Mouse (Mus musculus) midbrain, embryonic 14.5 days (tissue): ENCODE measurements around the gene Fbxl2. TPM values are rescaled to one million over a fixed set of nuclear protein-coding genes. Genes with fewer than 3 reads are reported as not detected.

Experiments used
- ATAC-seq: fragments of 200-750 bp; cut with Nextera tagmentation; 2 replicates; pipeline ENCODE4 v1.8.0; 2017; ENCODE audit warnings: moderate number of reproducible peaks, moderate library complexity; ENCODE audit not compliant: low FRiP score, low TSS enrichment
- DNase-seq: peaks from one replicate; pipeline ENCODE4 v3.0.0-alpha.2; 2015
- H3K27ac ChIP-seq: fragments of 300-500 bp; sonication (generic); replicated peaks from 2 replicates; pipeline ENCODE4 v1.5.1; 2014; ENCODE audit warnings: mild to moderate bottlenecking, low read depth, low read length, moderate library complexity
- H3K27me3 ChIP-seq: fragments of 300-500 bp; sonication (generic); 2 replicates; pipeline ENCODE4 v1.6.1; 2014; ENCODE audit warnings: low read length, control low read depth, mixed read lengths; ENCODE audit not compliant: control insufficient read depth, insufficient read depth
- H3K36me3 ChIP-seq: fragments of 300-500 bp; sonication (generic); 2 replicates; pipeline ENCODE4 v1.6.1; 2014; ENCODE audit warnings: low read length, control low read depth; ENCODE audit not compliant: control insufficient read depth, insufficient read depth
- H3K4me1 ChIP-seq: fragments of 300-500 bp; sonication (generic); 2 replicates; pipeline ENCODE4 v1.6.1; 2014; ENCODE audit warnings: mild to moderate bottlenecking, antibody characterized with exemption, low read length, control low read depth; ENCODE audit not compliant: control insufficient read depth, insufficient read depth
- H3K4me2 ChIP-seq: fragments of 300-500 bp; sonication (generic); 2 replicates; pipeline ENCODE4 v1.6.1; 2014; ENCODE audit warnings: mild to moderate bottlenecking, low read length, moderate library complexity
- H3K4me3 ChIP-seq: fragments of 300-500 bp; sonication (generic); replicated peaks from 2 replicates; pipeline ENCODE4 v1.5.1; 2014; ENCODE audit warnings: low read depth, low read length
- H3K9ac ChIP-seq: fragments of 300-500 bp; sonication (generic); replicated peaks from 2 replicates; pipeline ENCODE4 v1.6.1; 2014; ENCODE audit warnings: mild to moderate bottlenecking, low read length, moderate library complexity
- H3K9me3 ChIP-seq: fragments of 300-500 bp; sonication (generic); 2 replicates; pipeline ENCODE4 v1.6.1; 2016; ENCODE audit warnings: low read length, control low read depth, mixed read lengths; ENCODE audit not compliant: control insufficient read depth
- WGBS: fragments of 180-500 bp; shearing (Covaris S2); extraction: QIAGEN DNeasy Blood & Tissue Kit; methylation state at CpG from one replicate; pipeline ENCODE4 v1.1.7; 2014; 5-methylcytosine and 5-hydroxymethylcytosine counted together
- polyA plus RNA-seq: library from polyadenylated mRNA; unstranded; fragments of >200 nt; fragmentation: Nextera tagmentation; extraction: Ambion mirVana; gene quantifications from 2 replicates; pipeline ENCODE4 v1.2.1, GENCODE M21; 2014

Gene Fbxl2
- polyA plus RNA-seq, 1 experiment from 2014 or later = 29.0 TPM

- Histone ChIP-seq H3K27ac (no peak within 1 kb of the TSS), H3K4me2 (peak within 1 kb of the TSS; percentile 79), H3K9ac (peak within 1 kb of the TSS; percentile 52), H3K4me1 (no peaks in the 10 kb centered on the region), H3K9me3 (no peaks in the 10 kb centered on the region), H3K27me3 (peaks cover 32% of the 10 kb centered on the region), H3K4me3 (peak within 1 kb of the TSS; percentile 46), H3K36me3 (no peaks in the 10 kb centered on the region)
- WGBS = under 1% methylated on average over 59 of the region's 60 CpGs
- ATAC-seq (peak; percentile 40; the same call in 1 of the 2 replicates), DNase-seq (peak; percentile 53)
Observed at GRCm38 (mm10) chr9:114057090-114057796, 11.3 kb upstream of the Fbxl2 start, which contains the start of gene Susd5. Gene Susd5 (plus strand): TSS chr9:114057140.

GRCm38 (mm10) chr9:114052866-114053265 lies 6.9 kb upstream of the Fbxl2 start:
- Histone ChIP-seq H3K27ac (no peak overlapping the region), H3K4me3 (no peak overlapping the region), H3K4me2 (no peak overlapping the region), H3K36me3 (no peaks in the 10 kb centered on the region), H3K9ac (no peak overlapping the region), H3K4me1 (no peaks in the 10 kb centered on the region), H3K27me3 (peaks cover 19% of the 10 kb centered on the region), H3K9me3 (no peaks in the 10 kb centered on the region)
- DNase-seq = peak; percentile 6
- 76% methylated on average over 6 of the region's 6 CpGs for WGBS
- no peak for ATAC-seq

- 86% methylated on average over 4 of the region's 4 CpGs for WGBS
- DNase-seq (no peak), ATAC-seq (no peak)
- H3K4me1 ChIP-seq = no peaks in the 10 kb centered on the region
- no peak overlapping the region for H3K27ac ChIP-seq
- H3K27me3 ChIP-seq = peaks cover 10% of the 10 kb centered on the region
- no peak overlapping the region for H3K4me2 ChIP-seq
- H3K4me3 ChIP-seq = no peak overlapping the region
- H3K36me3 ChIP-seq = no peaks in the 10 kb centered on the region
- H3K9me3 ChIP-seq = no peaks in the 10 kb centered on the region
- no peak overlapping the region for H3K9ac ChIP-seq
Observed at GRCm38 (mm10) chr9:114052031-114052430, 6.0 kb upstream of the Fbxl2 start.

GRCm38 (mm10) chr9:114050778-114051177 lies 4.8 kb upstream of the Fbxl2 start:
- 91% methylated on average over 16 of the region's 16 CpGs for WGBS
- H3K9me3 ChIP-seq = no peaks in the 10 kb centered on the region
- no peak overlapping the region for H3K9ac ChIP-seq
- H3K27ac ChIP-seq = no peak overlapping the region
- no peaks in the 10 kb centered on the region for H3K4me1 ChIP-seq
- ATAC-seq (no peak), DNase-seq (no peak)
- no peaks in the 10 kb centered on the region for H3K27me3 ChIP-seq
- H3K4me3 ChIP-seq = no peak overlapping the region
- H3K36me3 ChIP-seq = no peaks in the 10 kb centered on the region
- no peak overlapping the region for H3K4me2 ChIP-seq

GRCm38 (mm10) chr9:114050106-114050505 lies 4.1 kb upstream of the Fbxl2 start:
- H3K4me3 ChIP-seq = no peak overlapping the region
- no peaks in the 10 kb centered on the region for H3K36me3 ChIP-seq
- no peak overlapping the region for H3K9ac ChIP-seq
- H3K4me2 ChIP-seq = no peak overlapping the region
- DNase-seq = no peak
- WGBS = 89% methylated on average over 7 of the region's 7 CpGs
- no peak overlapping the region for H3K27ac ChIP-seq
- H3K9me3 ChIP-seq = no peaks in the 10 kb centered on the region
- no peaks in the 10 kb centered on the region for H3K4me1 ChIP-seq
- ATAC-seq = no peak
- H3K27me3 ChIP-seq = no peaks in the 10 kb centered on the region

- 89% methylated on average over 7 of the region's 7 CpGs for WGBS
- DNase-seq (no peak), ATAC-seq (no peak)
- Histone ChIP-seq H3K27me3 (no peaks in the 10 kb centered on the region), H3K4me2 (no peak overlapping the region), H3K4me3 (no peak overlapping the region), H3K27ac (no peak overlapping the region), H3K9ac (no peak overlapping the region), H3K9me3 (no peaks in the 10 kb centered on the region), H3K36me3 (no peaks in the 10 kb centered on the region), H3K4me1 (no peaks in the 10 kb centered on the region)
Observed at GRCm38 (mm10) chr9:114046676-114047075, 685 bp upstream of the Fbxl2 start.

GRCm38 (mm10) chr9:114044446-114044845 lies 1.5 kb downstream of the Fbxl2 start:
- no peak overlapping the region for H3K4me2 ChIP-seq
- H3K27ac ChIP-seq = no peak overlapping the region
- ATAC-seq (no peak), DNase-seq (peak; percentile 28)
- no peak overlapping the region for H3K4me3 ChIP-seq
- no peaks in the 10 kb centered on the region for H3K4me1 ChIP-seq
- H3K36me3 ChIP-seq = no peaks in the 10 kb centered on the region
- no peaks in the 10 kb centered on the region for H3K9me3 ChIP-seq
- WGBS = 66% methylated on average over 3 of the region's 3 CpGs
- H3K9ac ChIP-seq = no peak overlapping the region
- H3K27me3 ChIP-seq = no peaks in the 10 kb centered on the region

GRCm38 (mm10) chr9:114042490-114042889 lies 3.5 kb downstream of the Fbxl2 start:
- Histone ChIP-seq H3K27me3 (no peaks in the 10 kb centered on the region), H3K9me3 (no peaks in the 10 kb centered on the region), H3K27ac (no peak overlapping the region), H3K4me2 (no peak overlapping the region), H3K36me3 (no peaks in the 10 kb centered on the region), H3K9ac (no peak overlapping the region), H3K4me3 (no peak overlapping the region), H3K4me1 (no peaks in the 10 kb centered on the region)
- DNase-seq (peak; percentile 17), ATAC-seq (no peak)
- whole genome bisulfite sequencing = 57% methylated on average over 6 of the region's 6 CpGs

- Histone ChIP-seq H3K4me2 (no peak overlapping the region), H3K36me3 (no peaks in the 10 kb centered on the region), H3K9me3 (no peaks in the 10 kb centered on the region), H3K4me1 (no peaks in the 10 kb centered on the region), H3K27me3 (no peaks in the 10 kb centered on the region), H3K9ac (no peak overlapping the region), H3K4me3 (no peak overlapping the region), H3K27ac (no peak overlapping the region)
- 68% methylated on average over 4 of the region's 4 CpGs for whole genome bisulfite sequencing
- no peak for ATAC-seq
- no peak for DNase-seq
Observed at GRCm38 (mm10) chr9:114040945-114041344, 5.0 kb downstream of the Fbxl2 start.
